Mouse (Mus musculus): Measurements from ENCODE around the gene Thsd4.
"Not testable (repeated sequence)": the region's sequence is repeated elsewhere in the genome, so short reads cannot be mapped to it uniquely, and the experiment has no call there.

Gene Thsd4

GRCm38 (mm10) chr9:59942501-59943085, 579.3 kb downstream of the Thsd4 start:
- DNase-seq (ENCODE audit: low spot score) = no peak

- peak; percentile 10 for DNase-seq (ENCODE audit: low spot score)
Observed at GRCm38 (mm10) chr9:59941885-59942350, 579.9 kb downstream of the Thsd4 start.

DNA sequence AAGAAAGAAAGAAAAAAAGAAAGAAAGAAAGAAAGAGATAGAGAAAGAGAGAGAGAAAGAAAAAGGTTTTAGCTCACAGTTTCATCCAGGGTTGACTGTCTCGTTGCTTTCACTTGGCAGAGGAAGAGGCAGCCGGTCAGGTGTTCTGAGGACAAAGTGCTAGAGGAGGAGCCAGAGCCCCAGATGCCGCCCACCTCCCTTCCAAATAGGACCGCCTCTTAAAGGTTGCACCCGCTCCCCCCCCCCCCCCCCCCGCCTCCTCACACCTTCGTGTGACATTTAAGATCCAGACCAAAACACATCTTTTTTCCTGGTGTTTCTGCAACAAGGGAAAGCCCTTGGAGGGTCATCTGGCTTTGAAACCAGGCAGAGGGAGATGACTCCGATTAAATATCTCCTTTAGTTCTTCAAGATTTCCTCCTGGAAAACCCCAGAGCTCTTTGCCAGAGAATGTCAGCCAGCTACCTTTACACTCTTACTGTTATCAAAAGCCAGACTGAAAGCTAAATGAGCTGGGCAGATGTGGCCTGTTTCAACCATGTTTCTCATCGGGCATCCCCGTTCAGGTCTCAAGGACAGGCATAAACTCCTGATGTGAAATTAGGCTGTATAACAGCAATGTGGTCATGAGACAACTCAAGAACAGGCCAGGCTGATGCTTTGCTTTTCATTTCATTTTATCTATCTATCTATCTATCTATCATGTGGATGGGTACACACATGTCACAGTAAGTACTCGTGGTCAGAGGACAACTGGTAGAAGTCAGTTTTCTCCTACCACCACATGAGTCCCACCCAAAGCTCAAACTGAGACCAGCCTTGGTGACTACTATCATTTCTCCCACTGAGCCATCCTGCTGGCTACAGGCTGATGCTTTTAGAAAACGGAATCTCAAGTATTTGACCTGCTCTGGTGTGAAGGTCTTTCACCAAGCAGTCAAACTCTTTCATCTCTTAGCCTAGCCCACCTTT, 580.6 kb downstream of the Thsd4 start:
- no peak for DNase-seq (ENCODE audit: low spot score)

GRCm38 (mm10) chr9:59939691-59940090, 582.2 kb downstream of the Thsd4 start:
- DNase-seq (ENCODE audit: low spot score) = no peak

GRCm38 (mm10) chr9:59938529-59938928, 583.3 kb downstream of the Thsd4 start:
- DNase-seq (ENCODE audit: low spot score) = no peak

DNA sequence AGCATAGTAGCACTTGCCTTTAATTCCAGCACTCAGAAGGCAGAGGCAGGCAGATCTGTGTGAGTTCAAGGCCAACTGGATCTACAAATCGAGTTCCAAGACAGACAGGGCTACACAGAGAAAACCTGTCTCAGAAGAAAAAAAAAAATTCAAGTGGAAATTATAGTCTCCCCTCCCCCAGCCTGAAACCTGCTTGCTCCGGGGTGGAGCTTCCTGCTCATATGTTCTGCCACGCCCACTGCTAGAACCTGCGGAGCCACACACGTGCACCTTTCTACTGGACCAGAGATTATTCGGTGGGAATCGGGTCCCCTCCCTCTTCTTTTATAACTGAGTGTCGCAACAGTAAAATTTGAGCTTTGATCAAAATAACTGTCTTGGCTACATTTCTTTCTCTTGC, 586.0 kb downstream of the Thsd4 start:
- DNase-seq (ENCODE audit: low spot score) = not testable (repeated sequence)

DNA sequence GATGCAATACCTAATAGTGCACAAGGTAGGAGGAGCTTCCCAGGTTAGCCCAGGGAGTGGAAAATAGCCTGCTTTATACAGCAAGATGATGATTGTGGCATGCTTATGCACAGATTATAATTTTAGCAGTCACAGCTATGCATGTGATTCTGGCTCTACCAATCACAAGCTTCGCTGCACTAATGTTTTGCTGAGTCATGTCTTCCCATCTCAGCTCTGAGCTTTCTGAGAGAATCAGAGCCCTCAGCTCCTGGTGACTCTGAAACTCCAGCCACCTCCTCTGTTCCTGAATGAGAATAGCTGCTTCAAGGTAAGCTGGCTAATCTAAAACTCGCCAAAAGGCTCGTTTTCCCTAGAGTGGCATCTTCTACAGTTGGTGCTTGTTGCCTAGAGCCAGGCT, 591.6 kb downstream of the Thsd4 start:
- DNase-seq (ENCODE audit: low spot score) = no peak
